8 mouse cellular contexts compared by ENCODE assay signal in the genomic region with DNA sequence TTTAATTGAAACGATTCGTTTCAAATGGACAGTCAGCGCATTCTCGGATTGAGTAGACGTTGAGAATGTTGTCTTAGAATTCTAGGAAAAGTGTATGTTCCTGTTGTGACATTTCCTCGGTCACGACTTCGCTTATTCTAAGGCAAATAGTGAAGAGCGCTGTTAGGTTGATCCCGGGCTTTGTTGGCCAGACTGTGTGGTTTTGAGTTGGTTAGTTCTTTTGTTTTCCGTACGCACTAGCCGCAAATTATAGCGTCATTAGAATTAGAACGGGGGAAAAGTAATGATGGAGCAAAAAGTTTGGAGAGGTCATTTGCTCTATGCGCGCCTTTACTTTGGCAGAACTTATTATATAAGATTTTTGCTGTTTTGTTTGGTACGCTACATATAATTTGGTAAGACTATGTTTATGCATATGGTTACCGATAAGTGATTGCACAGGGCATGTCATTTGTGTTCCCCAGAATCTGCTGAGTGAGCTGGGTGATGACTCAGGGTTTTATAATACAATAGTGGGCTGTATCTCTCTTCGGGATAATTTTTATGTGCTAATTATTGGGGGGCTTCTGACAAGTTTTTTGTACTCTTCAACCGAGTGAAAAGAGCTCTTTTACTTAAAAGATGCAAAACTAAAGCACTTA. TPM values are rescaled to one million over a fixed set of nuclear protein-coding genes. Genes with fewer than 3 reads are reported as not detected.
DNase-seq lines count a peak whose midpoint lies in the region; ATAC-seq and TF ChIP-seq lines count a peak whose summit lies in the region.

No protein-coding gene starts in this region.

- peak overlapping the region; percentile 53 for H3K27ac ChIP-seq in kidney, adult 2 months (ENCODE audit: insufficient read depth, low read depth, low read length)
- peak overlapping the region; percentile 95 for H3K27ac ChIP-seq in hindbrain, embryonic 13.5 days

- peak overlapping the region; percentile 64 for H3K4me3 ChIP-seq in kidney, adult 2 months (ENCODE audit: insufficient read depth, low read depth, low read length)
- H3K4me3 ChIP-seq in hindbrain, embryonic 13.5 days, result peak overlapping the region; percentile 98

- no peaks in the 10 kb centered on the region for H3K27me3 ChIP-seq in kidney, adult 2 months (replicated peaks; ENCODE audit: control insufficient read depth, insufficient read depth, low read length)
- H3K27me3 ChIP-seq in hindbrain, embryonic 13.5 days, result no peaks in the 10 kb centered on the region

- H3K4me1 ChIP-seq in kidney, adult 2 months (ENCODE audit: control insufficient read depth, insufficient read depth, low read length), result peaks cover 9% of the 10 kb centered on the region
- peaks cover 23% of the 10 kb centered on the region for H3K4me1 ChIP-seq in hindbrain, embryonic 13.5 days (replicated peaks)

- no peaks in the 10 kb centered on the region for H3K9me3 ChIP-seq in hindbrain, embryonic 13.5 days

- H3K36me3 ChIP-seq in kidney, adult 2 months (ENCODE audit: control insufficient read depth, insufficient read depth, low read length), result no peaks in the 10 kb centered on the region
- no peaks in the 10 kb centered on the region for H3K36me3 ChIP-seq in hindbrain, embryonic 13.5 days

- whole genome bisulfite sequencing in kidney, adult 2 months, result 4% methylated on average over 21 of the region's 21 CpGs
- WGBS in hindbrain, embryonic 13.5 days, result 3% methylated on average over 21 of the region's 21 CpGs

- peak overlapping the region; percentile 76 for H3K4me2 ChIP-seq in hindbrain, embryonic 13.5 days

- TF ChIP-seq POLR2A in kidney, adult 2 months (IDR thresholded peaks at IDR 0.05; ENCODE audit: low read depth, low read length), result no peak

- no peak for ATAC-seq in hindbrain, embryonic 13.5 days (ENCODE audit: low FRiP score)
- peak; percentile 50; the same call in 1 of the 2 replicates for ATAC-seq in megakaryocyte-erythroid progenitor cell, adult 5-6 weeks (replicated peaks; ENCODE audit: low FRiP score, low TSS enrichment, poor library complexity, severe bottlenecking)

- H3K9ac ChIP-seq in hindbrain, embryonic 13.5 days, result peak overlapping the region; percentile 97

- no peak for TF ChIP-seq CTCF in kidney, adult 2 months (conservative IDR thresholded peaks at IDR 0.05; ENCODE audit: insufficient read depth, insufficient read length, low read depth, low read length)

- peak; percentile 33 for DNase-seq in kidney, adult 2 months
- DNase-seq in kidney, adult 9 months, result no peak
- DNase-seq in c-Kit-positive CD71-positive TER-119-positive erythroid progenitor cells, embryonic 14.5 days (ENCODE audit: low spot score), result peak; percentile 65
- no peak for DNase-seq in right cerebral cortex, postnatal 4 days
- no peak for DNase-seq in thymus, postnatal 0 days (ENCODE audit: low spot score)
- DNase-seq in right cerebral cortex, adult 2 months (ENCODE audit: low spot score in 2 of 2), result no peak

RNA-seq across cellular contexts. Expression of gene Psme4, which starts 1.4 kb away (rescaled TPM):
- 15.4 and 19.7 TPM in 2 replicates for polyA plus RNA-seq in kidney, adult 2 months (2012; rRNA removed)
- polyA plus RNA-seq in hindbrain, embryonic 13.5 days (2015; fragmentation: Nextera tagmentation; extraction: Ambion mirVana), result 20.8 and 22.1 TPM in 2 replicates
- total RNA-seq in megakaryocyte-erythroid progenitor cell, adult 5-6 weeks (2014; fragmentation: Nextera tagmentation), result 43.9 and 53.4 TPM in 2 replicates
- 52.4 and 54.8 TPM in 2 replicates for total RNA-seq in megakaryocyte-erythroid progenitor cell, adult 5-6 weeks (2017)
- 16.3 and 20.8 TPM in 2 replicates for polyA plus RNA-seq in thymus, postnatal 0 days (2015; fragmentation: Nextera tagmentation; extraction: Ambion mirVana)

Comparison
In these comparisons a context has a peak if more than half of its experiments do, and no peak if none do; other contexts are left out.
1. DNase-seq: peak in kidney, adult 2 months (single experiment) and c-Kit-positive CD71-positive TER-119-positive erythroid progenitor cells, embryonic 14.5 days (single experiment); none in kidney, adult 9 months (single experiment), right cerebral cortex, postnatal 4 days (single experiment), thymus, postnatal 0 days (single experiment) and right cerebral cortex, adult 2 months (0 of 2).